Mouse (Mus musculus): ENCODE measurements around the gene Rapgefl1. TPM values are rescaled to one million over a fixed set of nuclear protein-coding genes. Genes with fewer than 3 reads are reported as not detected.

Gene Rapgefl1
- polyA plus RNA-seq, 1 experiment from 2014 or later, result 6.7 TPM

Other genes starting within 250 kb of the Rapgefl1 start
- 78.0 and 81.0 TPM in 2 replicates for gene Ormdl3, start 249.4 kb upstream of the Rapgefl1 start, polyA plus RNA-seq (2015; fragmentation: Nextera tagmentation; extraction: Ambion mirVana)
- gene Lrrc3c, start 238.5 kb upstream of the Rapgefl1 start, polyA plus RNA-seq (2015; fragmentation: Nextera tagmentation; extraction: Ambion mirVana), result not detected in 2 replicates
- 0.89 and 1.1 TPM in 2 replicates for gene Gm12355, start 211.1 kb upstream of the Rapgefl1 start, polyA plus RNA-seq (2015; fragmentation: Nextera tagmentation; extraction: Ambion mirVana)
- not detected in 2 replicates for gene Gsdma3, start 210.4 kb upstream of the Rapgefl1 start, polyA plus RNA-seq (2015; fragmentation: Nextera tagmentation; extraction: Ambion mirVana)
- gene Gsdma2, start 190.0 kb upstream of the Rapgefl1 start, polyA plus RNA-seq (2015; fragmentation: Nextera tagmentation; extraction: Ambion mirVana), result 0.24 TPM in 1 of 2 replicates, not detected in the other
- gene Gsdma, start 172.4 kb upstream of the Rapgefl1 start, polyA plus RNA-seq (2015; fragmentation: Nextera tagmentation; extraction: Ambion mirVana), result not detected in 2 replicates
- gene Psmd3, start 154.2 kb upstream of the Rapgefl1 start, polyA plus RNA-seq (2015; fragmentation: Nextera tagmentation; extraction: Ambion mirVana), result 177 and 181 TPM in 2 replicates
- gene Csf3, start 135.5 kb upstream of the Rapgefl1 start, polyA plus RNA-seq (2015; fragmentation: Nextera tagmentation; extraction: Ambion mirVana), result not detected in 2 replicates
- 62.3 and 69.1 TPM in 2 replicates for gene Med24, start 107.3 kb upstream of the Rapgefl1 start, polyA plus RNA-seq (2015; fragmentation: Nextera tagmentation; extraction: Ambion mirVana)
- 89.5 and 94.4 TPM in 2 replicates for gene Thra, start 96.1 kb upstream of the Rapgefl1 start, polyA plus RNA-seq (2015; fragmentation: Nextera tagmentation; extraction: Ambion mirVana)
- gene Nr1d1, start 61.5 kb upstream of the Rapgefl1 start, polyA plus RNA-seq (2015; fragmentation: Nextera tagmentation; extraction: Ambion mirVana), result 3.4 and 3.6 TPM in 2 replicates
- gene Msl1, start 41.3 kb upstream of the Rapgefl1 start, polyA plus RNA-seq (2015; fragmentation: Nextera tagmentation; extraction: Ambion mirVana), result 31.5 and 33.2 TPM in 2 replicates
- gene Casc3, start 31.9 kb upstream of the Rapgefl1 start, polyA plus RNA-seq (2015; fragmentation: Nextera tagmentation; extraction: Ambion mirVana), result 55.1 and 57.7 TPM in 2 replicates
- 4.3 and 4.6 TPM in 2 replicates for gene Wipf2, start 26.9 kb downstream of the Rapgefl1 start, polyA plus RNA-seq (2015; fragmentation: Nextera tagmentation; extraction: Ambion mirVana)
- gene Cdc6, start 71.0 kb downstream of the Rapgefl1 start, polyA plus RNA-seq (2015; fragmentation: Nextera tagmentation; extraction: Ambion mirVana), result 4.2 and 4.7 TPM in 2 replicates
- 24.0 and 26.7 TPM in 2 replicates for gene Rara, start 91.0 kb downstream of the Rapgefl1 start, polyA plus RNA-seq (2015; fragmentation: Nextera tagmentation; extraction: Ambion mirVana)
- 1.4 and 1.5 TPM in 2 replicates for gene Gjd3, start 146.2 kb downstream of the Rapgefl1 start, polyA plus RNA-seq (2015; fragmentation: Nextera tagmentation; extraction: Ambion mirVana)
- gene Top2a, start 187.4 kb downstream of the Rapgefl1 start, polyA plus RNA-seq (2015; fragmentation: Nextera tagmentation; extraction: Ambion mirVana), result 45.5 and 60.7 TPM in 2 replicates
- gene Igfbp4, start 204.5 kb downstream of the Rapgefl1 start, polyA plus RNA-seq (2015; fragmentation: Nextera tagmentation; extraction: Ambion mirVana), result 189 and 233 TPM in 2 replicates